Comparison of ENCODE assay signal across 20 mouse cellular contexts in the genomic region with DNA sequence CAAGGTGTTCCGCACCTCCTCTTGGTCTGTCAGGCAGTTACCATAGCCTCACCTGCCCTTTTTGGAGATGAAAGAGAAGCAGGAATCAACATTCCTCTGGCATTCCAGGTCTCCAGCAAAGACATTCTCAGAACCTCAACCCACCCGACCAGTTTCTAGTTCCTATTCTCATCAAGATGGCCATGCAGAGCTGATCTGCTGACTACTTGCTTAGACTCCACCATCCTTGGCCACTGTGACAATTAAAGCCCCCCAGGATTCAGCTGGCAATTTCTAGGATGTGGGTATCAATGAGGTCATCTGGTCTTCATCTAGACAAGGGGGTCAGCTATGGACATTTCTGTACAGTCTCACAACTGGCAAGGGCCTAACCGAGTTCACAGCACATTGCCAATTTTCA. TPM values are rescaled to one million over a fixed set of nuclear protein-coding genes. Genes with fewer than 3 reads are reported as not detected.
"Had no signal": no experiment of that assay in that cellular context is flagged by ENCODE, and none has a peak within 500 bp of the region (broad histone marks: within the 10 kb centered on the region; RNA-seq: fewer than 3 reads in every experiment).

No protein-coding gene starts in this region.

- ATAC-seq: liver, embryonic 12.5 days; lung, postnatal 0 days; midbrain, embryonic 13.5 days had no signal

- DNase-seq: lung, adult 18-20 months; retina, postnatal 1 day; right cerebral cortex, adult 18-20 months; right cerebral cortex, postnatal 25 days; right cerebral cortex, postnatal 4 days; spleen, adult 18-20 months; thymus, adult 18-20 months; thymus, postnatal 14 days; thymus, postnatal 36 days had no signal

- H3K4me3 ChIP-seq: liver, embryonic 12.5 days; midbrain, embryonic 10.5 days; midbrain, embryonic 13.5 days; midbrain, embryonic 15.5 days; myocyte; neural tube, embryonic 13.5 days; neural tube, embryonic 15.5 days had no signal

- H3K4me2 ChIP-seq: liver, embryonic 12.5 days; midbrain, embryonic 13.5 days; midbrain, embryonic 15.5 days; neural tube, embryonic 13.5 days; neural tube, embryonic 15.5 days had no signal

- H3K27ac ChIP-seq: liver, embryonic 12.5 days; liver, embryonic 14.5 days; midbrain, embryonic 10.5 days; midbrain, embryonic 13.5 days; midbrain, embryonic 15.5 days; neural tube, embryonic 13.5 days; neural tube, embryonic 15.5 days had no signal

- H3K36me3 ChIP-seq: liver, embryonic 12.5 days; midbrain, embryonic 10.5 days; midbrain, embryonic 13.5 days; midbrain, embryonic 15.5 days; neural tube, embryonic 13.5 days; neural tube, embryonic 15.5 days had no signal

- H3K9ac ChIP-seq: liver, embryonic 12.5 days; liver, embryonic 14.5 days; midbrain, embryonic 13.5 days; midbrain, embryonic 15.5 days; neural tube, embryonic 13.5 days; neural tube, embryonic 15.5 days had no signal

- H3K9me3 ChIP-seq: liver, embryonic 12.5 days; midbrain, embryonic 10.5 days; midbrain, embryonic 13.5 days; midbrain, embryonic 15.5 days; neural tube, embryonic 13.5 days; neural tube, embryonic 15.5 days had no signal

- H3K4me1 ChIP-seq: liver, embryonic 12.5 days; midbrain, embryonic 10.5 days; midbrain, embryonic 13.5 days; midbrain, embryonic 15.5 days; neural tube, embryonic 13.5 days; neural tube, embryonic 15.5 days had no signal

- H3K27me3 ChIP-seq: liver, embryonic 12.5 days; midbrain, embryonic 13.5 days; midbrain, embryonic 15.5 days; neural tube, embryonic 13.5 days; neural tube, embryonic 15.5 days had no signal

RNA-seq across cellular contexts. Expression of a gene that starts 20.1 kb away (rescaled TPM):
- total RNA-seq: megakaryocyte, adult 5-6 weeks; megakaryocyte-erythroid progenitor cell, adult 5-6 weeks had no signal
